Mouse (Mus musculus): ENCODE measurements around the gene Plxnb2.

GRCm38 (mm10) chr15:89147895-89148294 lies 32.7 kb downstream of the Plxnb2 start:
- no peak for TF ChIP-seq GATA1 (IDR thresholded peaks at IDR 0.05; ENCODE audit: low read length)
- TF ChIP-seq TAL1 (IDR thresholded peaks at IDR 0.05; ENCODE audit: low read length): no peak

Data from erythroblast, embryonic 14.5 days (primary cell).